Mouse (Mus musculus): ENCODE data around the gene Wwtr1. TPM values are rescaled to one million over a fixed set of nuclear protein-coding genes. Genes with fewer than 3 reads are reported as not detected.
A peak's percentile ranks its signal among the peaks of the same experiment; 100 is the strongest.

Wwtr1 gene
- total and polyA plus RNA-seq, 3 experiments, result 0.05 TPM; not detected in 2

- Histone ChIP-seq H3K9me3 (replicated peaks) (peaks cover 17% of the 10 kb centered on the region), H3K27me3 (ENCODE audit: insufficient read depth, low read length) (no peaks in the 10 kb centered on the region), H3K4me3 (ENCODE audit: low read depth, low read length) (no peak overlapping the region), H3K4me1 (ENCODE audit: insufficient read depth, low read depth, low read length) (no peaks in the 10 kb centered on the region), H3K36me3 (replicated peaks) (no peaks in the 10 kb centered on the region)
- DNase-seq (ENCODE audit: low spot score), result no peak
- TF ChIP-seq TAL1 (conservative IDR thresholded peaks at IDR 0.05; ENCODE audit: low read depth, low read length), result no peak
- no peak for TF ChIP-seq GATA2 (IDR thresholded peaks at IDR 0.05; ENCODE audit: borderline replicate concordance, low read depth, low read length)
- no peak for TF ChIP-seq GATA1 (IDR thresholded peaks at IDR 0.05; ENCODE audit: borderline replicate concordance, low read length)
- TF ChIP-seq POLR2AphosphoS5 (IDR thresholded peaks at IDR 0.05; ENCODE audit: insufficient replicate concordance, low read depth, low read length), result no peak
- no peak for TF ChIP-seq CTCF (IDR thresholded peaks at IDR 0.05; ENCODE audit: low read depth, low read length)
- no peak for ATAC-seq (ENCODE audit: extremely low read depth, insufficient number of reproducible peaks, low FRiP score, poor library complexity, severe bottlenecking)
Observed at GRCm38 (mm10) chr3:57463302-57463701, 112.4 kb downstream of the Wwtr1 start.

GRCm38 (mm10) chr3:57458652-57459051 lies 117.1 kb downstream of the Wwtr1 start:
- no peaks in the 10 kb centered on the region for H3K4me1 ChIP-seq (ENCODE audit: insufficient read depth, low read depth, low read length)
- H3K9me3 ChIP-seq (replicated peaks), result peaks cover 8% of the 10 kb centered on the region
- no peak for DNase-seq (ENCODE audit: low spot score)
- no peak for TF ChIP-seq POLR2AphosphoS5 (IDR thresholded peaks at IDR 0.05; ENCODE audit: insufficient replicate concordance, low read depth, low read length)
- TF ChIP-seq GATA1 (IDR thresholded peaks at IDR 0.05; ENCODE audit: borderline replicate concordance, low read length), result no peak
- no peak for TF ChIP-seq CTCF (IDR thresholded peaks at IDR 0.05; ENCODE audit: low read depth, low read length)
- no peak for TF ChIP-seq GATA2 (IDR thresholded peaks at IDR 0.05; ENCODE audit: borderline replicate concordance, low read depth, low read length)
- no peak for TF ChIP-seq TAL1 (conservative IDR thresholded peaks at IDR 0.05; ENCODE audit: low read depth, low read length)
- no peaks in the 10 kb centered on the region for H3K27me3 ChIP-seq (ENCODE audit: insufficient read depth, low read length)
- H3K36me3 ChIP-seq (replicated peaks), result no peaks in the 10 kb centered on the region
- no peak for ATAC-seq (ENCODE audit: extremely low read depth, insufficient number of reproducible peaks, low FRiP score, poor library complexity, severe bottlenecking)
- no peak overlapping the region for H3K4me3 ChIP-seq (ENCODE audit: low read depth, low read length)

- Histone ChIP-seq H3K27me3 (ENCODE audit: insufficient read depth, low read length) (no peaks in the 10 kb centered on the region), H3K4me3 (ENCODE audit: low read depth, low read length) (no peak overlapping the region), H3K9me3 (replicated peaks) (peaks cover 14% of the 10 kb centered on the region), H3K36me3 (replicated peaks) (no peaks in the 10 kb centered on the region), H3K4me1 (ENCODE audit: insufficient read depth, low read depth, low read length) (no peaks in the 10 kb centered on the region)
- TF ChIP-seq TAL1 (conservative IDR thresholded peaks at IDR 0.05; ENCODE audit: low read depth, low read length) (no peak), GATA1 (IDR thresholded peaks at IDR 0.05; ENCODE audit: borderline replicate concordance, low read length) (no peak), GATA2 (IDR thresholded peaks at IDR 0.05; ENCODE audit: borderline replicate concordance, low read depth, low read length) (no peak), POLR2AphosphoS5 (IDR thresholded peaks at IDR 0.05; ENCODE audit: insufficient replicate concordance, low read depth, low read length) (no peak), CTCF (IDR thresholded peaks at IDR 0.05; ENCODE audit: low read depth, low read length) (no peak)
- ATAC-seq (ENCODE audit: extremely low read depth, insufficient number of reproducible peaks, low FRiP score, poor library complexity, severe bottlenecking), result 0 out of 2 replicates have a peak, but pooled peaks have one; percentile 28
- DNase-seq (ENCODE audit: low spot score), result no peak
Observed at GRCm38 (mm10) chr3:57448445-57448844, 127.3 kb downstream of the Wwtr1 start.

GRCm38 (mm10) chr3:57447889-57448288 lies 127.8 kb downstream of the Wwtr1 start:
- no peaks in the 10 kb centered on the region for H3K36me3 ChIP-seq (replicated peaks)
- TF ChIP-seq GATA1 (IDR thresholded peaks at IDR 0.05; ENCODE audit: borderline replicate concordance, low read length), result no peak
- no peak for TF ChIP-seq POLR2AphosphoS5 (IDR thresholded peaks at IDR 0.05; ENCODE audit: insufficient replicate concordance, low read depth, low read length)
- no peak for TF ChIP-seq GATA2 (IDR thresholded peaks at IDR 0.05; ENCODE audit: borderline replicate concordance, low read depth, low read length)
- no peak for TF ChIP-seq CTCF (IDR thresholded peaks at IDR 0.05; ENCODE audit: low read depth, low read length)
- TF ChIP-seq TAL1 (conservative IDR thresholded peaks at IDR 0.05; ENCODE audit: low read depth, low read length), result no peak
- no peak for DNase-seq (ENCODE audit: low spot score)

GRCm38 (mm10) chr3:57445706-57446105 lies 130.0 kb downstream of the Wwtr1 start:
- Histone ChIP-seq H3K27me3 (ENCODE audit: insufficient read depth, low read length) (no peaks in the 10 kb centered on the region), H3K4me3 (ENCODE audit: low read depth, low read length) (no peak overlapping the region), H3K36me3 (replicated peaks) (no peaks in the 10 kb centered on the region), H3K9me3 (replicated peaks) (peaks cover 14% of the 10 kb centered on the region), H3K4me1 (ENCODE audit: insufficient read depth, low read depth, low read length) (no peaks in the 10 kb centered on the region)
- TF ChIP-seq GATA1 (IDR thresholded peaks at IDR 0.05; ENCODE audit: borderline replicate concordance, low read length) (no peak), POLR2AphosphoS5 (IDR thresholded peaks at IDR 0.05; ENCODE audit: insufficient replicate concordance, low read depth, low read length) (no peak), GATA2 (IDR thresholded peaks at IDR 0.05; ENCODE audit: borderline replicate concordance, low read depth, low read length) (no peak), TAL1 (conservative IDR thresholded peaks at IDR 0.05; ENCODE audit: low read depth, low read length) (no peak), CTCF (IDR thresholded peaks at IDR 0.05; ENCODE audit: low read depth, low read length) (no peak)
- ATAC-seq (ENCODE audit: extremely low read depth, insufficient number of reproducible peaks, low FRiP score, poor library complexity, severe bottlenecking), result no peak
- DNase-seq (ENCODE audit: low spot score), result no peak

More at GRCm38 (mm10) chr3:57447889-57448288, 127.8 kb downstream of the Wwtr1 start:
- H3K9me3 ChIP-seq (replicated peaks), result peaks cover 12% of the 10 kb centered on the region
- no peak overlapping the region for H3K4me3 ChIP-seq (ENCODE audit: low read depth, low read length)
- ATAC-seq (ENCODE audit: extremely low read depth, insufficient number of reproducible peaks, low FRiP score, poor library complexity, severe bottlenecking), result no peak
- H3K4me1 ChIP-seq (ENCODE audit: insufficient read depth, low read depth, low read length), result no peaks in the 10 kb centered on the region
- H3K27me3 ChIP-seq (ENCODE audit: insufficient read depth, low read length), result no peaks in the 10 kb centered on the region

GRCm38 (mm10) chr3:57440956-57441355 lies 134.8 kb downstream of the Wwtr1 start:
- TF ChIP-seq CTCF (IDR thresholded peaks at IDR 0.05; ENCODE audit: low read depth, low read length), result no peak
- TF ChIP-seq GATA1 (IDR thresholded peaks at IDR 0.05; ENCODE audit: borderline replicate concordance, low read length), result no peak
- TF ChIP-seq GATA2 (IDR thresholded peaks at IDR 0.05; ENCODE audit: borderline replicate concordance, low read depth, low read length), result no peak
- no peak for TF ChIP-seq TAL1 (conservative IDR thresholded peaks at IDR 0.05; ENCODE audit: low read depth, low read length)
- TF ChIP-seq POLR2AphosphoS5 (IDR thresholded peaks at IDR 0.05; ENCODE audit: insufficient replicate concordance, low read depth, low read length), result no peak
- DNase-seq (ENCODE audit: low spot score) (no peak), ATAC-seq (ENCODE audit: extremely low read depth, insufficient number of reproducible peaks, low FRiP score, poor library complexity, severe bottlenecking) (no peak)
- H3K4me3 ChIP-seq (ENCODE audit: low read depth, low read length), result no peak overlapping the region
- peaks cover 11% of the 10 kb centered on the region for H3K9me3 ChIP-seq (replicated peaks)
- H3K4me1 ChIP-seq (ENCODE audit: insufficient read depth, low read depth, low read length), result no peaks in the 10 kb centered on the region
- no peaks in the 10 kb centered on the region for H3K36me3 ChIP-seq (replicated peaks)
- H3K27me3 ChIP-seq (ENCODE audit: insufficient read depth, low read length), result no peaks in the 10 kb centered on the region
